Mouse (Mus musculus) midbrain, embryonic 16.5 days (tissue): ENCODE data around the gene Dcun1d1. TPM values are rescaled to one million over a fixed set of nuclear protein-coding genes. Genes with fewer than 3 reads are reported as not detected.

Experiments used
- ATAC-seq: fragments of 200-750 bp; cut with Nextera tagmentation; 2 replicates; pipeline ENCODE4 v1.8.0; 2017; ENCODE audit warnings: moderate TSS enrichment
- H3K27ac ChIP-seq: fragments of 300-500 bp; sonication (generic); 2 replicates; pipeline ENCODE4 v1.5.1; 2014; ENCODE audit warnings: mild to moderate bottlenecking, low read length, mixed read lengths
- H3K27me3 ChIP-seq: fragments of 300-500 bp; sonication (generic); 2 replicates; pipeline ENCODE4 v1.6.1; 2014; ENCODE audit warnings: low read depth, low read length, mixed read lengths; ENCODE audit not compliant: control insufficient read depth, insufficient read depth
- H3K36me3 ChIP-seq: fragments of 300-500 bp; sonication (generic); 2 replicates; pipeline ENCODE4 v1.6.1; 2014; ENCODE audit warnings: mild to moderate bottlenecking, low read length, moderate library complexity, mixed read lengths; ENCODE audit not compliant: control insufficient read depth, insufficient read depth
- H3K4me1 ChIP-seq: fragments of 300-500 bp; sonication (generic); 2 replicates; pipeline ENCODE4 v1.6.1; 2014; ENCODE audit warnings: mild to moderate bottlenecking, low read length, mixed read lengths; ENCODE audit not compliant: control insufficient read depth, insufficient read depth
- H3K4me2 ChIP-seq: fragments of 300-500 bp; sonication (generic); 2 replicates; pipeline ENCODE4 v1.6.1; 2014; ENCODE audit warnings: mild to moderate bottlenecking, low read length, mixed read lengths
- H3K4me3 ChIP-seq: fragments of 300-500 bp; sonication (generic); 2 replicates; pipeline ENCODE4 v1.5.1; 2014; ENCODE audit warnings: low read depth, mild to moderate bottlenecking, low read length, moderate library complexity, mixed read lengths
- H3K9ac ChIP-seq: fragments of 300-500 bp; sonication (generic); 2 replicates; pipeline ENCODE4 v1.6.1; 2014; ENCODE audit warnings: low read depth, low read length, mixed read lengths
- H3K9me3 ChIP-seq: fragments of 300-500 bp; sonication (generic); replicated peaks from 2 replicates; pipeline ENCODE4 v1.6.1; 2014; ENCODE audit warnings: mild to moderate bottlenecking, low read length, mixed read lengths; ENCODE audit not compliant: control insufficient read depth, poor library complexity, severe bottlenecking
- WGBS: fragments of 180-500 bp; shearing (Covaris S2); extraction: QIAGEN DNeasy Blood & Tissue Kit; methylation state at CpG from one replicate; pipeline ENCODE4 v1.1.7; 2014; 5-methylcytosine and 5-hydroxymethylcytosine counted together
- polyA plus RNA-seq: library from polyadenylated mRNA; unstranded; fragments of >200 nt; fragmentation: Nextera tagmentation; extraction: Ambion mirVana; gene quantifications from 2 replicates; pipeline ENCODE4 v1.2.1, GENCODE M21; 2015

Dcun1d1 gene
- polyA plus RNA-seq, 1 experiment from 2014 or later = 107 TPM

GRCm38 (mm10) chr3:35963921-35964320 lies 26.7 kb upstream of the Dcun1d1 start:
- Histone ChIP-seq H3K27ac (no peak overlapping the region), H3K27me3 (no peaks in the 10 kb centered on the region), H3K9me3 (no peaks in the 10 kb centered on the region), H3K36me3 (peaks cover 28% of the 10 kb centered on the region), H3K4me1 (no peaks in the 10 kb centered on the region), H3K4me2 (no peak overlapping the region), H3K9ac (no peak overlapping the region), H3K4me3 (no peak overlapping the region)
- 94% methylated on average over 5 of the region's 5 CpGs for WGBS
- ATAC-seq = no peak

DNA sequence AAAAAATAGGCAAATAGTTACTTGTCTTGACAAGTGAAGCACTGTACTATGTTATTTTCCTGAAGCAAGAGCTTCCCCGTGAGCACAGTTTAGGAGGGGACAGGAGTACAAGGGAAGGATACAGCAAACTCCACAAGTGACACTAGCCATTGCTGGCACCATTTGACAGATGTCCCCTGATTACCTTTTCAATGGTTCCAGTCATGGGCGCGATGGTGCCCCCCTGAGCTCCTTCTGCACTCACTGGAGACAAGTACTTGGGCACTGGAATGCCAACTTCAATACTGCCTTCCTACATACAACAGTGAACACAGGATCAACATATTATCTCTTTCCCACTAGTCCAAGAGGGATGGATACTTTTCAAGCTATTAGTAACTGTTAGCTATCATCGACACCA lies 26.2 kb upstream of the Dcun1d1 start:
- 94% methylated on average over 4 of the region's 4 CpGs for WGBS

DNA sequence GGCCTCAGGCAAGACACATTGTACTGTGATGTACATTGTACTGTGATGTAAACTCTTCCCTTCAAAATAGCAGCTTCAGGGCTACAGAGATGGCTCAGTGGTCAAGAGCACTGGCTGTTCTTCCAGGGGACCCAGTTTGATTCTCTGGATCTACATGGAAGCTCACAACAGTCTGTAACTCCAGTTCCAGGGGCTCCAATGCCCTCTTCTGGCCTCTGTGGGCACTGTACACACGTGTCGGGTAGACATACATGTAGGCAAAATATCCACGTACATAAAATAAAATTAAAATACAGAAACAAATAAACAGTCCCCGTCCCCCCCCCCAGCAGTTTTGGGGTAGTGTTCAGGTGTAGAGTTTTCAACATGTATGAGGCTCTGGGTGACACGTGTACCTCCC lies 25.7 kb upstream of the Dcun1d1 start:
- Histone ChIP-seq H3K4me3 (no peak overlapping the region), H3K4me1 (no peaks in the 10 kb centered on the region), H3K36me3 (peaks cover 25% of the 10 kb centered on the region), H3K27ac (no peak overlapping the region), H3K4me2 (no peak overlapping the region), H3K9ac (no peak overlapping the region), H3K27me3 (no peaks in the 10 kb centered on the region), H3K9me3 (no peaks in the 10 kb centered on the region)
- ATAC-seq = no peak
- 93% methylated on average over 5 of the region's 5 CpGs for WGBS

More for the DNA sequence above, 26.2 kb upstream of the Dcun1d1 start:
- no peak overlapping the region for H3K4me2 ChIP-seq
- no peak for ATAC-seq
- no peak overlapping the region for H3K4me3 ChIP-seq
- no peaks in the 10 kb centered on the region for H3K4me1 ChIP-seq
- peaks cover 25% of the 10 kb centered on the region for H3K36me3 ChIP-seq
- no peaks in the 10 kb centered on the region for H3K27me3 ChIP-seq
- H3K9ac ChIP-seq = no peak overlapping the region
- H3K9me3 ChIP-seq = no peaks in the 10 kb centered on the region
- H3K27ac ChIP-seq = no peak overlapping the region

DNA sequence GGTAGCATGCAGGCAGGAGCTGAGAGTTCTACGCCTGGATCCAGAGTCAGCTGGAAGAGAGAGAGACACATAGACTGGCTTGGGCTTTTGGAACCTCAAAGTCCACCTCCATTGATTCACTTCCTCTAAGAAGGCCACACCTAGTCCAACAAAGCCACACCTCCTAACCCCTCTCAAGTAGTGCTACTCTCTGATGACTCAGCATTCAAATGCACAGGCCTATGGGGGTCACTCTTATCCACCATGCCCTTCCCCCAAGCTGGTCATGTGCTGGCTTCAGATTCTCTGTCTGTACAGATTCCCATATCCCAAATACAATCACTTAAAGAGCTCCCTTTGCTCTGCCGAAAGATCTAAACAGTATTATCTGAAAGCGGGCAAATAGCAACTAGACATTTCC lies 20.0 kb upstream of the Dcun1d1 start:
- 93% methylated on average over 3 of the region's 3 CpGs for WGBS

DNA sequence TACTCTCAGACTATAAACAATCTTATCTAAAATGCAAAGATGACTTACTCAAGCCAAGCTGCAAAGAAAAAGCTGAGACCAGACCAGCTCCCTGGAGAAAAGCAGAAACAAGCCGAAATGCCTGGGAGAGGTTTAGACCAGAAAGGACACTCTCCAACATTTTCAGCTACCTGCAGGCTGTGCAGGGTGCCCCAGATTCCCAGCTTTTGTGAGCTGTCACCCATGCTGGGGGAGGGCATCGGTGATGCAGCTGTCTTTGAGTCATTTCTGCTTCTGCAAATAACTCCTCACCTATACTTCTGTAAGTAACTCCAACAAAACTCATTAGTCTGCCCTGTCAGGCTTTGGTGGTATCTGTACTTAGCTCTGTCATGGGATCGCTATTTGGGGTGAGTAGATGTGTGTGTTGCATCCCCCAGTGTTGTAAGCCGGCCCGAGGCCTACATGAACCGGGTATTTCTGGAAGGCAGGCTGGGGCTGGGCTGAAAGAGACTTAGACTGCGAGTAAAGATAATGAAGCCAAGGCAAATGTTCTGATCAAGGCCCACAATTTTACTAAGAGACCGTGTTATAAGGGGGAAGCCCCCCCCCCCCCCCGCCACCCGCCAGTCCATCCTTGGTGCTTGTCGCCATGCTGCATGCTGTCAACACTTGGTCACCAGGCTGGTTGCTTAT lies 17.8 kb upstream of the Dcun1d1 start:
- ATAC-seq = no peak
- no peak overlapping the region for H3K27ac ChIP-seq
- WGBS = 94% methylated on average over 10 of the region's 11 CpGs
- H3K36me3 ChIP-seq = 0 out of 2 replicates have a peak, but pooled peaks cover 3% of the 10 kb centered on the region
- H3K4me2 ChIP-seq = no peak overlapping the region
- no peak overlapping the region for H3K9ac ChIP-seq
- H3K9me3 ChIP-seq = no peaks in the 10 kb centered on the region
- no peaks in the 10 kb centered on the region for H3K27me3 ChIP-seq
- no peak overlapping the region for H3K4me3 ChIP-seq
- no peaks in the 10 kb centered on the region for H3K4me1 ChIP-seq

More for the DNA sequence above, 20.0 kb upstream of the Dcun1d1 start:
- H3K36me3 ChIP-seq = peaks cover 11% of the 10 kb centered on the region
- H3K27me3 ChIP-seq = no peaks in the 10 kb centered on the region
- H3K9me3 ChIP-seq = no peaks in the 10 kb centered on the region
- no peak overlapping the region for H3K27ac ChIP-seq
- no peaks in the 10 kb centered on the region for H3K4me1 ChIP-seq
- ATAC-seq = no peak
- H3K4me2 ChIP-seq = no peak overlapping the region
- no peak overlapping the region for H3K4me3 ChIP-seq
- H3K9ac ChIP-seq = no peak overlapping the region

DNA sequence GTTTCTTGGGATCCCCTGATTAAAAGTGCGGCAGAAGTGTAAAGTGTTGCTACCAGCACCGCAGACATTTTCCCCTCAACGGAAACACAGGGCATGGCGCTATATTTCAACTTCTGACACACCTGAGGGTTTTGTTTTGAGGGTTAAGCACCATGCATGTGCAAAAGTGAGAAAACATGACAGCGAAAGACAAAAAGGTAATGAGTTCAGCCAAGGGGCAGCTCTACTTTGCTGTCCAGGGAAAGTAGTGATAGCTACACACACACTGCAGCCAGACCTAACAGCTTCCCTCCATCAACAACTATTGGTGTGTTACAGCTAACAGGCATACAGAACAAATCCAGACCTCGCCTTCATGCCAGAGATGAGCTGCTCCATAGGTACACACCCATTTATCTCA lies 16.6 kb upstream of the Dcun1d1 start:
- 91% methylated on average over 6 of the region's 6 CpGs for WGBS
- H3K4me3 ChIP-seq = no peak overlapping the region

GRCm38 (mm10) chr3:35953184-35953583 lies 15.9 kb upstream of the Dcun1d1 start:
- WGBS = 82% methylated on average over 1 of the region's 1 CpGs
- H3K4me3 ChIP-seq = no peak overlapping the region
- no peaks in the 10 kb centered on the region for H3K4me1 ChIP-seq

More for the DNA sequence above, 16.6 kb upstream of the Dcun1d1 start:
- H3K9me3 ChIP-seq = no peaks in the 10 kb centered on the region
- H3K4me1 ChIP-seq = no peaks in the 10 kb centered on the region
- H3K27ac ChIP-seq = no peak overlapping the region
- H3K4me2 ChIP-seq = no peak overlapping the region
- ATAC-seq = no peak
- no peak overlapping the region for H3K9ac ChIP-seq
- no peaks in the 10 kb centered on the region for H3K36me3 ChIP-seq
- no peaks in the 10 kb centered on the region for H3K27me3 ChIP-seq

GRCm38 (mm10) chr3:35948197-35948596 lies 11.0 kb upstream of the Dcun1d1 start:
- no peaks in the 10 kb centered on the region for H3K36me3 ChIP-seq
- 91% methylated on average over 7 of the region's 7 CpGs for WGBS
- no peaks in the 10 kb centered on the region for H3K27me3 ChIP-seq
- H3K4me3 ChIP-seq = no peak overlapping the region
- no peak overlapping the region for H3K9ac ChIP-seq
- ATAC-seq = no peak
- no peaks in the 10 kb centered on the region for H3K4me1 ChIP-seq
- no peak overlapping the region for H3K4me2 ChIP-seq
- H3K27ac ChIP-seq = no peak overlapping the region
- no peaks in the 10 kb centered on the region for H3K9me3 ChIP-seq

More at GRCm38 (mm10) chr3:35953184-35953583, 15.9 kb upstream of the Dcun1d1 start:
- ATAC-seq = no peak
- Histone ChIP-seq H3K27ac (no peak overlapping the region), H3K36me3 (no peaks in the 10 kb centered on the region), H3K9me3 (no peaks in the 10 kb centered on the region), H3K4me2 (no peak overlapping the region), H3K27me3 (no peaks in the 10 kb centered on the region), H3K9ac (no peak overlapping the region)

DNA sequence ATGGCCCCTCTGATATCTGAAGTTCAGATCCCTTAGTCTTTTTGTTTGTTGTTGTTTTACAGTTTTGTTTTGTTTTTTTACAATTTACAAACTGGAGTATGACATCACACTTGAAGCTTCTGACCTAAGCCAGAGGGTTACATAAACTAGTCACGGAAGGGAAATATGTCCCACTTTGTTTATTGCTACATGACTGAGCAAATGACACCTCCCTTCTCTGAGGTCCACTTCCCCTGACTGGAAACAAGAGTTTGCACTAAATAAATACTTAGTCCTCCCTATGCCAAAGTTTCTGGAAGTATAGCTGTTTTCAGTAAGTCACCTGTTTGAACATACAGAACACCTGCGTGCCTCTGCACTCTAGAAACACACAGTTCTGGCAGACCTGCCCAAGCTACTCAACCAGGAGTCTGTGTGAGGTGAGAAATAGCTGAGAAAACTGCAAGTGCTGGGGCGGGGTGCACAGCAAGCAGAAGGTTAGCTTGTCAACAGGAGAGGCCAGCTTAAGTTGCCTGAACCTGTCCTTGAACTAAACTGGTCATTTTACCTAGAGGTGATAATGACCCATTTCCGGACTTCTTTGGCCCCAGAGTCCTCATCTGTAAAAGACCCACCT lies 3.4 kb upstream of the Dcun1d1 start:
- no peak overlapping the region for H3K4me2 ChIP-seq
- H3K4me3 ChIP-seq = no peak overlapping the region
- H3K4me1 ChIP-seq = no peaks in the 10 kb centered on the region
- no peak for ATAC-seq
- 90% methylated on average over 4 of the region's 4 CpGs for WGBS
- no peaks in the 10 kb centered on the region for H3K27me3 ChIP-seq
- H3K9me3 ChIP-seq = no peaks in the 10 kb centered on the region
- no peaks in the 10 kb centered on the region for H3K36me3 ChIP-seq
- no peak overlapping the region for H3K27ac ChIP-seq
- H3K9ac ChIP-seq = no peak overlapping the region
